Mouse (Mus musculus): ENCODE measurements around the gene Zfp853. TPM values are rescaled to one million over a fixed set of nuclear protein-coding genes. Genes with fewer than 3 reads are reported as not detected.

Gene Zfp853
- polyA plus RNA-seq (2015; fragmentation: Illumina TruSeq; extraction: RNeasy Lipid Tissue Mini Kit (QIAGEN cat#74804); ENCODE audit: insufficient read depth, low read depth, low replicate concordance), result 0.28 TPM

DNA sequence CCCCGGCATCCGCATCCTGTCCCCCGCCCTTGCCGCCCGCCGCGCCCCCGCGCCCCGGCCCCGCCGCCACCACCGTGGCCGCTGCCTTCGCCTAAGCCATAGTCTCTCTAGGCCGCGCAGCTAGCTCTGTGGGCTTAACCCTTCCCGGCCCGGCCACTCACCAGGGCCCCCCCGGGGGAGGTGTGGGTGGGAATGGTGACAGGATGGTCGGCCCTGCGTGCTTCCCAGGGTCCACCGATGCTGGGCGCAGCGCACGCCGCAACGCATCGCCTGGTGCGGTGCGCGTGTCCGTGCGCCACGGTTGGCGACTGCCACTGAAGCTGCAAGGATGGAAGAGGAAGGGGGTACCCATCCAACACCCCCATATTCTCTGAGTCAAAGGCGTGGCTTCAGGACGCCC is at the start of gene Zfp853:
TSS of gene Zfp853 (minus strand) at position 220 of the 400 bp plus-strand sequence.

DNA sequence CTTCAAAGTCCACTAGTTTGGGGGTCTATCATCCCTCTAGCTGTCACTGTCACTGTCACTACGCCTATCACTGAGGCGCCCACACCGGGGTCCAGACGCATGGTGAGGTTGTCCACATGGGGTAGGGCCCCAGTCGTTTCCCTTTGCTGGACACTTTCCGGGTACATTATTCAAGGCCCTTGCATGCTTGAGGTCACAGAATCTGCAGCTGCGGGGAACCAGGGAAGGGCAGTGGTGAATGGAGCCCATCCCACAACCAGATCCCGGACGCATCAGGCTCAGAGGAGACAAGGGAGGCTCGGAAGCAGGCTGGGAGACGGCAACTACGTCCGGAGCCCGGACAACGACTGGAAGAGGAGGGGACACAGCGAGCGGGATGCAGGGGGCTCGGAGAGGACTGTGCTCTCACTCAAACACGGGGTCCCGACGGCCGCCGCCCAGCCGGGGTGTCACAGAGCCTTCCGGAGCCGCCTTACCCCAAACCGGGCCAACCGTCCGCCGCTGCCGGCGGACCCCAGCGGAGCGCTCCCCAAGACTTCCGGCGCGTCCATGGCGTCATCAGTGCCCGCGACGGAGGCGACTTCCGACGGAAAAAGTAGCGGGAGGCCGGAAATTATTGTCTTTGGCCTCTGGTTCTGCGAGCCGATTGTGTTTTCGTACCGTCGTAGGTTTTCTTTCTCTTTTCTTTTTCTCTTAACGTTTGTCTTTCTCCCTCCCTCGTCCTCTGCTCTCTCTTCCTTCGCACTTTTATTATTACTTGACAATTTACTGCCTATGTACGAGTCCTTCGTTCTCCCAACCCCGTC is 35.5 kb upstream of the Zfp853 start, which contains the start of gene Zdhhc4:
TSS of gene Zdhhc4 (minus strand) at position 567 of the 806 bp plus-strand sequence.

DNA sequence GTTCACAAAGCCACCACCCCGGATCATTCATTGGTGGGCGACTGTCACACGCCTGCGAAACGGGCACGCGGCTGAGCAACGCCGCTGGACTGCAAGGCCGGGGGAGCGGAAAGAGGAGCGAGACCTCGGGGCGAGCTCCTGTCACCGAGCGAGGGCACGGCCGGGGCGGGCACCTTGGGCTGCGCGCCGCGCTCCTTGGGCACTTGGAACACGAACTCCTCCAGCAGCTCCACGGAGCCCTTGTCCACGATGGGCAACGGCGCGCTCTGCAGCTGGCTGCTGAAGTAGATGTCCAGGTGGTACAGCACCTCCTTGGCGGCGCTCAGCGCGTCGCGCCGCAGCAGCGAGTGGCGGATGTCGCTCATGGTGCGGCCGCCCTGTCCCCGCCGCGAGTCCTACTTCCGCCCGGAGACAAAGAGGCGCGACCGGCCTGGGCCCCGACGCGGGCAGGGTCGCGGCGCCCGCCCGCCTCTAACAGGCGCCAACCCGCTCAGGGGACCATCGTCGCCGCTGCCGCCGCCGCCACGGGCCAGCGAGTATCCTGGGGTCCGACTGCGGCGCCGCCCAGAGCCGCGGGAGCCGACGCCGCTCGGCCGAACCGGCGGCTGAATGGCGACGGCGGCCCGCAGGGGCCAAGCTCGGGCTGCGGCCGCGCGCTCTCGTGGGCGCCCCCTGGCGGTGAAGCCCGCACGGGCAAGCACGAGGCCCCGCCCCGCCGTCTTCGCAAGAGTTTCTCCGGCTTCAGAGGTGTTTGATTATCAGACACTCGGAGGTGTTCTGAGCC is 21.5 kb upstream of the Zfp853 start, which contains the start of gene E130309D02Rik:
TSS of gene E130309D02Rik (minus strand) at position 631 of the 784 bp plus-strand sequence.

DNA sequence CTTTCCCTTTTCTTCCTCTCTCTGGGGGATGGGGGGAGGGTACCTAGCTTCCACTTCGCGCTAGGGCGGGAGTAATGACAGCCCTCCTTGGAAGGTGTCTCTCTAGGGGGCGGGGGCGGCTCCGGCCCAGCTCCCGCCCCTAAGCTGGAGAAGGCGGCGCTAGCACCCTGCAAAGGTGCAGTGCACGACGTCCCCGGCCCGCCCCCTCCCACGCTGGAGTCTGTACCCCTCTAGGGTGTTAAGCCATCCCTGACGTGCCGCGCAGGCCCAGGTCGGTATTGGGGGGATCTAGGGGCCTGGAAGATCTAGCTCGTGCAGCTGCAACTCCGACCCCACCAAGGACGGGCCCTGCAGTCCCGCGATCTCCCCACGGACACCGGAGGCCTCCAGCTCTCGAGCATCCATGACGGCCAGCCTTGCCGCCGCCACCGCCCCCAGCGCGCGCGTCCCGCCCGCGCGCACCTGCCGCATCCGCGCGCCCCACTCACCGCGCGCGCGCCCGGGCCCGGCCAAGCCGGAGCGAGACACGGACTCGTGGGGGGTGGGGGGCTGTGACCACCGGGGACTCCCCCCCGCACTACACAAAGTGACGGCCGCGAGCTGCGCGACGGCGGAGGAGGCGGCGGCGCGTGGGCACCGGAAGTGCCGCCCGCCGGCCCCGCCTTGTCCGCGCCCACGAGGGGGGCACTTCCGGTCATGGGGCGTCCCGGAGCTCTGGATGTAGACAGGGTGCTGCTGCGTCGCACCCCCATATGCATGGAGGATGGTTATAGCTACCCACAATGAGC is 23.9 kb downstream of the Zfp853 start, which contains the start of gene Zfp316:
TSS of gene Zfp316 (minus strand) at position 660 of the 788 bp plus-strand sequence.

Other genes with a start within 250 kb of the Zfp853 start
- gene Rnf216, start 180.6 kb downstream of the Zfp853 start, polyA plus RNA-seq (2015; fragmentation: Illumina TruSeq; extraction: RNeasy Lipid Tissue Mini Kit (QIAGEN cat#74804); ENCODE audit: insufficient read depth, low read depth, low replicate concordance), result 5.7 TPM
- gene Olfr718-ps1, start 146.0 kb downstream of the Zfp853 start, polyA plus RNA-seq (2015; fragmentation: Illumina TruSeq; extraction: RNeasy Lipid Tissue Mini Kit (QIAGEN cat#74804); ENCODE audit: insufficient read depth, low read depth, low replicate concordance), result not detected
- 3.6 TPM for gene Rbak, start 112.8 kb downstream of the Zfp853 start, polyA plus RNA-seq (2015; fragmentation: Illumina TruSeq; extraction: RNeasy Lipid Tissue Mini Kit (QIAGEN cat#74804); ENCODE audit: insufficient read depth, low read depth, low replicate concordance)
- not detected for gene Spdye4b, start 112.6 kb downstream of the Zfp853 start, polyA plus RNA-seq (2015; fragmentation: Illumina TruSeq; extraction: RNeasy Lipid Tissue Mini Kit (QIAGEN cat#74804); ENCODE audit: insufficient read depth, low read depth, low replicate concordance)
- gene Spdye4a, start 66.7 kb downstream of the Zfp853 start, polyA plus RNA-seq (2015; fragmentation: Illumina TruSeq; extraction: RNeasy Lipid Tissue Mini Kit (QIAGEN cat#74804); ENCODE audit: insufficient read depth, low read depth, low replicate concordance), result not detected
- gene Zfp12, start 58.5 kb downstream of the Zfp853 start, polyA plus RNA-seq (2015; fragmentation: Illumina TruSeq; extraction: RNeasy Lipid Tissue Mini Kit (QIAGEN cat#74804); ENCODE audit: insufficient read depth, low read depth, low replicate concordance), result 5.0 TPM
- 0.94 TPM for gene Zfp316, start 23.6 kb downstream of the Zfp853 start, polyA plus RNA-seq (2015; fragmentation: Illumina TruSeq; extraction: RNeasy Lipid Tissue Mini Kit (QIAGEN cat#74804); ENCODE audit: insufficient read depth, low read depth, low replicate concordance)
- gene E130309D02Rik, start 21.7 kb upstream of the Zfp853 start, polyA plus RNA-seq (2015; fragmentation: Illumina TruSeq; extraction: RNeasy Lipid Tissue Mini Kit (QIAGEN cat#74804); ENCODE audit: insufficient read depth, low read depth, low replicate concordance), result 4.2 TPM
- 18.9 TPM for gene Zdhhc4, start 35.6 kb upstream of the Zfp853 start, polyA plus RNA-seq (2015; fragmentation: Illumina TruSeq; extraction: RNeasy Lipid Tissue Mini Kit (QIAGEN cat#74804); ENCODE audit: insufficient read depth, low read depth, low replicate concordance)
- not detected for gene Grid2ip, start 63.7 kb upstream of the Zfp853 start, polyA plus RNA-seq (2015; fragmentation: Illumina TruSeq; extraction: RNeasy Lipid Tissue Mini Kit (QIAGEN cat#74804); ENCODE audit: insufficient read depth, low read depth, low replicate concordance)
- gene Kdelr2, start 110.2 kb upstream of the Zfp853 start, polyA plus RNA-seq (2015; fragmentation: Illumina TruSeq; extraction: RNeasy Lipid Tissue Mini Kit (QIAGEN cat#74804); ENCODE audit: insufficient read depth, low read depth, low replicate concordance), result 24.7 TPM
- 3.4 TPM for gene Daglb, start 171.0 kb upstream of the Zfp853 start, polyA plus RNA-seq (2015; fragmentation: Illumina TruSeq; extraction: RNeasy Lipid Tissue Mini Kit (QIAGEN cat#74804); ENCODE audit: insufficient read depth, low read depth, low replicate concordance)
- gene Rac1, start 234.4 kb upstream of the Zfp853 start, polyA plus RNA-seq (2015; fragmentation: Illumina TruSeq; extraction: RNeasy Lipid Tissue Mini Kit (QIAGEN cat#74804); ENCODE audit: insufficient read depth, low read depth, low replicate concordance), result 48.8 TPM